Mouse (Mus musculus) right cerebral cortex, postnatal 4 days (tissue): Measurements from ENCODE around the gene Wnt1.
"Not testable (repeated sequence)": the region's sequence is repeated elsewhere in the genome, so short reads cannot be mapped to it uniquely, and the experiment has no call there.

Source experiments
- DNase-seq: peaks from one replicate; pipeline ENCODE4 v3.0.0-alpha.2; 2022

Wnt1 gene

GRCm38 (mm10) chr15:98806809-98807770, 17.4 kb downstream of the Wnt1 start:
- peak; percentile 39 for DNase-seq

- peak; percentile 92 for DNase-seq
These were observed 18.4 kb downstream of the Wnt1 start for GRCm38 (mm10) chr15:98807895-98808650.

GRCm38 (mm10) chr15:98808651-98809134, 19.0 kb downstream of the Wnt1 start:
- DNase-seq, result no peak

DNA sequence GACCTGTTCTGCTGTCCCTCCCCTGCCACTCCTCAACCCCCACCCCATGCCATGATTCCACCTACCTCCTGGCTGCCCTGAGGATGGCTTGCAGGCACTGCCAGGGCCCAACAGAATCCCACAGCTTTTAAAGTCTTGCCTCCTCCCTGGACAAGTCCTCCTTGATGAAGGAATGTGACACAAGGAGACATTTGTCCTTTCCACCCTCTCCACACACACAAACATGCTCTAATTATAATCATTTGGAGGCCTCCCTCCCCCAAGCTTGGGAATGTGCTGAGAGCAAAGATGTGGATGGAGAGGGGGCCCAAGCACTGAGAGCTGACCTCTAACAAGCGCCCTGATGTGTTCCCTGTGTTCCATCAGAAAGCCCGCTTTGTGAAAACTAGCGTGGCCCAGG, 19.7 kb downstream of the Wnt1 start, which contains the start of gene Ddn:
Gene Ddn, minus strand, starts transcription at position 101 of the 400 bp plus-strand sequence.
- DNase-seq, result no peak

GRCm38 (mm10) chr15:98810212-98810611, 20.6 kb downstream of the Wnt1 start:
- DNase-seq, result not testable (repeated sequence)

- DNase-seq, result no peak
These were observed 23.2 kb downstream of the Wnt1 start for GRCm38 (mm10) chr15:98812741-98813424.

- DNase-seq, result no peak
These were observed 28.5 kb downstream of the Wnt1 start for GRCm38 (mm10) chr15:98818171-98818570.

GRCm38 (mm10) chr15:98820937-98821336, 31.3 kb downstream of the Wnt1 start:
- no peak for DNase-seq

DNA sequence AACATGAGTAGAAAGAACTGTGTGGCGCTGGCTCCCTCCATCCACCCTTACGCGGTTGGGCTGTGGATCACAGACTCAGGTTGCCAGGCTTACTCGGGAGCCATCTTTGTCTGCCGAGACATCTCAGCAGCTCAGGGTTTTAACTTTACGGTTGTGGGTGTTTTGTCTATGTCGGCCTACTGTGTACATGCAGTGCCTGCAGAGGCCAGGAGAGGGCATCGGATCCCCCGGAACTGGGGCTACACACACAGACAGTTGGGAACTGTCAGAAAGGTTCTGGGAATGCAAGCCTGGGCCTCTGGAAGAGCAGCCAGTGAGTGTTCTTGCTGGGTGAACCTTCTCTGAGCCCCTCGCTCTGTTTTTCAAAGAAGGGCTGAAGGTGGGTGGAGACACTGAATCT, 31.7 kb downstream of the Wnt1 start:
- peak; percentile 40 for DNase-seq

DNA sequence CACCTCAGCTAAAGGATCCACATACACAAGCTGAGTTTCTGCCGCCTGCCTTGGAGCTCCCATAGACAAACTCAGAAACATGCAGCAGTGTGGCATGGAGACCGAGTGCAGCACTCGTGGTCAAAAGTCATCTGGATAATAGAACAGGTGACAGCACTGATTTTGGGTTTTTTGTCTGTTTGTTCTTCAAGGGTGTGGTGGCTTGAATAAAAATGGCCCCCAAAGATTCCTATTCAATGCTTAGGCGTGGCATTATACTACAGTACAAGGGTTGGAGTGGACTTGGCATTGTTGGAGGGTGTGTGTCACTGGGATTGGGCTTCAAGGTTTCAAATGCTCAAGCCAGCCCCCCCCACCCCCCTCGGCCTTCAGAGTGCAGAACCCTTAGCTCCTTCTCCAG, 32.5 kb downstream of the Wnt1 start:
- DNase-seq, result no peak

GRCm38 (mm10) chr15:98823434-98823833, 33.8 kb downstream of the Wnt1 start:
- no peak for DNase-seq

DNA sequence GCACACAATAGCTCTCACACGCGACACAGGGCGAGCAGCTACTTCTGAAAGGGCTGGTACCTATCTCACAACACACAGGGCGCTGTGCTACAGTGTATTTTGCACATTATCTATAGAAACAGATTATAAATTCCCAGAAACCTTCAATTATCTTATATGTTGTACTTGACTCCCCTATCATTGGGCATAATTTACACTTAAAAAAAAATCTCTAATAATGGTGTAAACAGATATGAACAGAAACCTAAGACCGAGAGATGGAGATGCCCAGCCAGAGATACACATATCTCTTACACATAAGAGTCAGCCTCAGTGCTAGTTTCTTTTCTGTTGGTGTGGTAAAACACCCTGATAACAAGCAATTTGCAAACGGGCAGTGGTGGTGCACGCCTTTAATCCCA, 38.0 kb downstream of the Wnt1 start:
- DNase-seq, result no peak

DNA sequence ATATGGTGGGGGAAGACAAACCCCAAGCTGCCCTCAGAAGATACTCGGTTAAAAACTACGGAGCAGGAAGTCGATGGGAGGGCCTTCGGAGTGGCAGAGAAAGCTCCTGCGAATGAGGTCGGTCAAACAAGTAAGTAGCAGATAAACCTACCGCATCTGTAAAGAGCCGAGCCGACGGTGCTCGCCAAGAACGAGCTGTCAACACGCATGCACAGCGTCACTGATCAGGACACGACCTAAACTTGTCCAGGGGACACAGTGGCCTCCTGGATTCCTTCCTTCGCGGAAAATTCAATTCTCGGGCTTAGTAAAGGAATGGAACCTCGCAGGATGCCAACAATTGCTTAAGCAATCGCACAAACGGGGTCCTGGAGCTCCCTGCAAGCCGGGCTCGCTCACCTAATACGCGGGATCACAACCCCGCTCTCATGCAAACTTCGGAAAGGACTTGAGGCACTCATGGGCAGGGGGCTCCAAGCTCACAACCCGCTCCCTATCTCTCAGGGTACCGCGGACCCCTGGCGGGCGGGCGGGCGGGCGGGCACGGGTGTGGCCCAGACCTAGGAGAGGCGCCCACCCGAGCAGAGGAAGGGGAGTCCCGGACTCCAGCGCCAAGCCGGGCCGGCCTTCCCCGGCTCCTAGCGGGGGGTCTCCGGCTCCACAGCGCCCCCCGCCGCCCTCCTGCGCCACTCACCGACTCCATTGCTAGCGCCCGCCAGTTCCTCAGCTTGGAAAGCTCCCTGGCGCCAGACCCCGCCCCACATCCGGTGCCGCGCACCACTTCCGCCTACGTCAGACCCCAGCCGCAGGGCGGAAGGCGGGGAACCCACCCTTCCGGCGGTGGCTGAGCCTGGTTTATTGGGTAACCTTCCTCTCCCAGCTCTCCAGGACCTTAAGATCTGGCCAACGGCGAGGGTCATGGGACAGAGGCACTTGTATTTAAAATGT, 41.4 kb downstream of the Wnt1 start, which contains the start of gene Prkag1:
Gene Prkag1, minus strand, starts transcription at position 786 of the 948 bp plus-strand sequence.
- DNase-seq, result peak; percentile 94

DNA sequence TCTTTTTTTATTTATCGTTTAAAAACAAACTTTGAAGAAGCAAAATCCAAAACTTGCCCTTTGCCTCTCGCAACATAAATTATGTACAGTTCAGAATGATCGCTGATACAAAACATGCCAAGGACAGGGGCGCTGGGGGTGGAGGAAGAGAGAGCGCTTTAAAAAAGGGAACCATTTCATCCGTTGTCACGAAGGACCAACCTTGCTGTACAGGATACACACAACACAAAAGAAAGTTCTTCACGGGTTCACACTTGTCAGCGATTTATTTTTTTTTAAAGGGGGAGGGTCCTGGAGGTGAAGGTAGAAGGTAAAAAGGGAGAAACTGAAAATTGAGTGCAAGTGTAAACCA, 42.0 kb downstream of the Wnt1 start:
- no peak for DNase-seq

DNA sequence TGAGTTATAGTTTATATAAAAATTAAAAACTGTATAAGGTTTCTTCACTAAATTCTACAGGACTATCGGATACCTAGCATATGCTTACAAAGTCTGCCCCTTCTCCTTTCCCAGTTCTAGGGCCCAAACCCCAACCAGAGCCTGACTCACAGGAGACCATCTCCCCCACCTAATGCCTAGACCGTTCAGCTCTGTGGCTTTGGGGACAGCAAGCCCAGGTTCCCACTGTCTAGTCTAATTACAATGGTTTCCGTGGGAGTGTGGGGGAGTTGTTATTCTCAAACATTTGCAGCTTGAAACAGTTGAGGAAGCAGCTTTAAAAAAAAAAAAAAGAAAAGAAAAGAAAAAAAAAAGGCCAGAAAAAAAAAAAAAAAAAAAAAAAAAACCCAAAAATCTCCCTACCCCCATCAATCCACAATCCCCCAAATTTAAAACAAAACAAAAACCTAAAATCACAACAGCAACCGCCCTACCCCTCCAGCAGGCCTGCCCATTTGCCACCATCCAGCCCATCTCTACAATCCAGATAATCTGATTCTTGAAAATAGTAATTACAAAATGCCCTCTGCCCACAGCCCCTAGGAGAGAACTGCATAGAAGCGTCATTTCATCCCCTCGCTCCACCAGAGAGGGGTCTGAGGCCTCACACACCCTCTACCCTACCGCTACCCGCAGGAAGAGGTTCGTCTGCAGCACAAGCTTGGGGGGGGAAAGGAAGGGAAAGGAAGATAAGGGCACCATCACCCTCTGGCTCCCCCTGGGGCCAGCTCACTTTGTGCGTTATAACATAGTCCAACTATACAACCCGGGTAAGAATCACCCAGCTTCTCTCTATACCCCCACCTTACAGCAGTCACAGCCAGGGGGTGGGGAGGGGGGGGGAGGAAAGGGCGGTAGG, 42.8 kb downstream of the Wnt1 start:
- no peak for DNase-seq

- no peak for DNase-seq
These were observed 43.6 kb downstream of the Wnt1 start for GRCm38 (mm10) chr15:98833281-98833680.

DNA sequence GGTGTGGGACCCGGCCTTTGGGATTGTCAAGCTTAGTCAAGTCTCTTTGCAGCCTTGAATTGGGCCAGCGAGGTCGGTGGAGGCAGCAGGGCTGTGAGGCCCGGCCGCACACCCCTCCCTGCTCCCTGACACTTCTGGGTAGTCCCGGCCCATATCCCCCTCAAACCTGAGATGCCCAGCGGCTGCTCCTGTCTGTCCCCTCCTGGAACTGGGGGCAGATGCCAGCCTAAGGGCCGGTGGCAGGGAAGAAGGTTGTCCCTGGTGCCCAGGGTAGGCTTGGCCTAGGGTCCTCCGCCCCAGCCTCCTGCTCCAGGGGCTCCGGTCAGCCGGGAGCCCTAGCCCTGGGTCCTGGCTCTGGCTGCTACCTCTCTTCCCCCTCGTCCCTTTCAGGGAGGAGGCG, 44.4 kb downstream of the Wnt1 start:
- no peak for DNase-seq

GRCm38 (mm10) chr15:98835291-98835690, 45.6 kb downstream of the Wnt1 start:
- no peak for DNase-seq

GRCm38 (mm10) chr15:98837006-98837742, 47.5 kb downstream of the Wnt1 start:
- DNase-seq, result no peak

DNA sequence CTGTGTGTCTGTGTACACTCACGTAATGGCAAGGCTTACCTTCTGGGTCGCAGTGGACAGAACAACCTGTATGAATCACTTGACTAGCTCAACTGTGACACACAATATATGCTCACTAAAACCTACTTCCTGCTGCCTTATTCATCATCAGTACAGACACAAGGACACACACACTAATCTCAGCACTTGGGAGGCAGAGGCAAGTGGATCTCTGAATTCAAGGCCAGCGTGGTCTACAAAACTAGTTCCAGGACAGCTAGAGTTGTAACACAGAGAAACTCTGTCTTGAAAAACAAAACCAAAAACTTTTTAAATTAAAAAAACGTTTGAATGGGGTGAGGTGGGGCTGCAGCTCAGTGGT, 48.1 kb downstream of the Wnt1 start:
- no peak for DNase-seq
